Mouse (Mus musculus): ENCODE data around the gene Ap1s1. TPM values are rescaled to one million over a fixed set of nuclear protein-coding genes. Genes with fewer than 3 reads are reported as not detected.

The Ap1s1 gene
- polyA plus RNA-seq (2015; fragmentation: Nextera tagmentation; extraction: Ambion mirVana) = 140 and 147 TPM in 2 replicates

- Histone ChIP-seq H3K9ac (peak within 1 kb of the TSS; percentile 88), H3K4me3 (peak within 1 kb of the TSS; percentile 66), H3K27ac (replicated peaks) (peak within 1 kb of the TSS; percentile 64), H3K4me2 (peak within 1 kb of the TSS; percentile 88), H3K9me3 (no peaks in the 10 kb centered on the region), H3K4me1 (peaks cover 14% of the 10 kb centered on the region), H3K36me3 (peaks cover 25% of the 10 kb centered on the region), H3K27me3 (replicated peaks) (0 out of 2 replicates have a peak, but pooled peaks cover 5% of the 10 kb centered on the region)
- WGBS = under 1% methylated on average over 48 of the region's 48 CpGs
- ATAC-seq (ENCODE audit: extremely low read depth, insufficient number of reproducible peaks, low FRiP score, low TSS enrichment) = peak; percentile 79; the same call in 1 of the 2 replicates
These were observed at the start of gene Ap1s1 for GRCm38 (mm10) chr5:137045402-137046323. Gene Ap1s1, minus strand, starts transcription at chr5:137046135.

GRCm38 (mm10) chr5:137095135-137095534 is 49.2 kb upstream of the Ap1s1 start:
- no peaks in the 10 kb centered on the region for H3K27me3 ChIP-seq (replicated peaks)
- no peak overlapping the region for H3K4me2 ChIP-seq
- H3K9me3 ChIP-seq = no peaks in the 10 kb centered on the region
- H3K36me3 ChIP-seq = no peaks in the 10 kb centered on the region
- ATAC-seq (ENCODE audit: extremely low read depth, insufficient number of reproducible peaks, low FRiP score, low TSS enrichment) = no peak
- peaks cover 9% of the 10 kb centered on the region for H3K4me1 ChIP-seq
- no peak overlapping the region for H3K27ac ChIP-seq (replicated peaks)
- 79% methylated on average over 10 of the region's 10 CpGs for WGBS
- H3K9ac ChIP-seq = no peak overlapping the region
- H3K4me3 ChIP-seq = no peak overlapping the region

GRCm38 (mm10) chr5:137093720-137094119 is 47.8 kb upstream of the Ap1s1 start:
- no peak for ATAC-seq (ENCODE audit: extremely low read depth, insufficient number of reproducible peaks, low FRiP score, low TSS enrichment)
- Histone ChIP-seq H3K9ac (no peak overlapping the region), H3K4me2 (no peak overlapping the region), H3K4me1 (peaks cover 13% of the 10 kb centered on the region), H3K4me3 (no peak overlapping the region), H3K9me3 (no peaks in the 10 kb centered on the region), H3K36me3 (no peaks in the 10 kb centered on the region), H3K27me3 (replicated peaks) (no peaks in the 10 kb centered on the region), H3K27ac (replicated peaks) (no peak overlapping the region)
- WGBS = 62% methylated on average over 9 of the region's 9 CpGs

GRCm38 (mm10) chr5:137091560-137091959 is 45.6 kb upstream of the Ap1s1 start:
- Histone ChIP-seq H3K4me1 (peaks cover 13% of the 10 kb centered on the region), H3K27me3 (replicated peaks) (no peaks in the 10 kb centered on the region), H3K9ac (peak overlapping the region; percentile 28; the same call in 1 of the 2 replicates), H3K4me3 (no peak overlapping the region), H3K36me3 (no peaks in the 10 kb centered on the region), H3K9me3 (no peaks in the 10 kb centered on the region), H3K27ac (replicated peaks) (no peak overlapping the region), H3K4me2 (no peak overlapping the region)
- ATAC-seq (ENCODE audit: extremely low read depth, insufficient number of reproducible peaks, low FRiP score, low TSS enrichment) = no peak
- WGBS = 53% methylated on average over 6 of the region's 6 CpGs

- ATAC-seq (ENCODE audit: extremely low read depth, insufficient number of reproducible peaks, low FRiP score, low TSS enrichment) = no peak
- 63% methylated on average over 10 of the region's 10 CpGs for WGBS
- H3K36me3 ChIP-seq = no peaks in the 10 kb centered on the region
These were observed 44.9 kb upstream of the Ap1s1 start for GRCm38 (mm10) chr5:137090870-137091269.

GRCm38 (mm10) chr5:137087410-137087809 is 41.5 kb upstream of the Ap1s1 start:
- Histone ChIP-seq H3K9ac (no peak overlapping the region), H3K4me2 (no peak overlapping the region)

More at GRCm38 (mm10) chr5:137090870-137091269, 44.9 kb upstream of the Ap1s1 start:
- Histone ChIP-seq H3K4me3 (no peak overlapping the region), H3K9me3 (no peaks in the 10 kb centered on the region), H3K4me2 (no peak overlapping the region), H3K9ac (no peak overlapping the region), H3K4me1 (peaks cover 13% of the 10 kb centered on the region), H3K27me3 (replicated peaks) (no peaks in the 10 kb centered on the region), H3K27ac (replicated peaks) (no peak overlapping the region)

GRCm38 (mm10) chr5:137085731-137086130 is 39.8 kb upstream of the Ap1s1 start:
- Histone ChIP-seq H3K27me3 (replicated peaks) (no peaks in the 10 kb centered on the region), H3K4me1 (0 out of 2 replicates have a peak, but pooled peaks cover 7% of the 10 kb centered on the region), H3K4me2 (no peak overlapping the region), H3K36me3 (no peaks in the 10 kb centered on the region), H3K9me3 (no peaks in the 10 kb centered on the region), H3K27ac (replicated peaks) (no peak overlapping the region), H3K9ac (no peak overlapping the region), H3K4me3 (no peak overlapping the region)
- ATAC-seq (ENCODE audit: extremely low read depth, insufficient number of reproducible peaks, low FRiP score, low TSS enrichment) = no peak
- 78% methylated on average over 3 of the region's 3 CpGs for WGBS

More at GRCm38 (mm10) chr5:137087410-137087809, 41.5 kb upstream of the Ap1s1 start:
- Histone ChIP-seq H3K36me3 (no peaks in the 10 kb centered on the region), H3K27me3 (replicated peaks) (no peaks in the 10 kb centered on the region), H3K27ac (replicated peaks) (0 out of 2 replicates have a peak overlapping the region, but pooled peaks have one; percentile 5), H3K4me3 (no peak overlapping the region), H3K4me1 (peaks cover 10% of the 10 kb centered on the region), H3K9me3 (no peaks in the 10 kb centered on the region)
- ATAC-seq (ENCODE audit: extremely low read depth, insufficient number of reproducible peaks, low FRiP score, low TSS enrichment) = no peak
- WGBS = 73% methylated on average over 8 of the region's 8 CpGs

GRCm38 (mm10) chr5:137085021-137085420 is 39.1 kb upstream of the Ap1s1 start:
- H3K4me1 ChIP-seq = peaks cover 9% of the 10 kb centered on the region
- no peak overlapping the region for H3K4me2 ChIP-seq
- H3K36me3 ChIP-seq = no peaks in the 10 kb centered on the region
- ATAC-seq (ENCODE audit: extremely low read depth, insufficient number of reproducible peaks, low FRiP score, low TSS enrichment) = no peak
- no peak overlapping the region for H3K9ac ChIP-seq
- no peaks in the 10 kb centered on the region for H3K9me3 ChIP-seq
- no peaks in the 10 kb centered on the region for H3K27me3 ChIP-seq (replicated peaks)
- H3K27ac ChIP-seq (replicated peaks) = no peak overlapping the region
- H3K4me3 ChIP-seq = no peak overlapping the region
- 63% methylated on average over 6 of the region's 6 CpGs for WGBS

GRCm38 (mm10) chr5:137083051-137083450 is 37.1 kb upstream of the Ap1s1 start:
- no peaks in the 10 kb centered on the region for H3K36me3 ChIP-seq
- no peak overlapping the region for H3K27ac ChIP-seq (replicated peaks)
- peaks cover 26% of the 10 kb centered on the region for H3K4me1 ChIP-seq
- no peaks in the 10 kb centered on the region for H3K27me3 ChIP-seq (replicated peaks)
- no peak overlapping the region for H3K9ac ChIP-seq
- ATAC-seq (ENCODE audit: extremely low read depth, insufficient number of reproducible peaks, low FRiP score, low TSS enrichment) = no peak
- no peak overlapping the region for H3K4me3 ChIP-seq
- no peaks in the 10 kb centered on the region for H3K9me3 ChIP-seq
- no peak overlapping the region for H3K4me2 ChIP-seq
- WGBS = 75% methylated on average over 4 of the region's 4 CpGs

- Histone ChIP-seq H3K36me3 (no peaks in the 10 kb centered on the region), H3K4me1 (peaks cover 54% of the 10 kb centered on the region), H3K4me3 (no peak overlapping the region), H3K9ac (no peak overlapping the region), H3K9me3 (no peaks in the 10 kb centered on the region), H3K27ac (replicated peaks) (peak overlapping the region; percentile 94), H3K27me3 (replicated peaks) (no peaks in the 10 kb centered on the region), H3K4me2 (no peak overlapping the region)
- 39% methylated on average over 5 of the region's 5 CpGs for WGBS
- ATAC-seq (ENCODE audit: extremely low read depth, insufficient number of reproducible peaks, low FRiP score, low TSS enrichment) = no peak
These were observed 33.9 kb upstream of the Ap1s1 start for GRCm38 (mm10) chr5:137079849-137080248.

- H3K4me1 ChIP-seq = peaks cover 61% of the 10 kb centered on the region
- no peak overlapping the region for H3K4me2 ChIP-seq
- H3K4me3 ChIP-seq = no peak overlapping the region
- no peaks in the 10 kb centered on the region for H3K36me3 ChIP-seq
- no peak overlapping the region for H3K9ac ChIP-seq
- peak overlapping the region; percentile 94 for H3K27ac ChIP-seq (replicated peaks)
- H3K9me3 ChIP-seq = no peaks in the 10 kb centered on the region
- no peaks in the 10 kb centered on the region for H3K27me3 ChIP-seq (replicated peaks)
- no peak for ATAC-seq (ENCODE audit: extremely low read depth, insufficient number of reproducible peaks, low FRiP score, low TSS enrichment)
- WGBS = 11% methylated on average over 6 of the region's 6 CpGs
These were observed 32.7 kb upstream of the Ap1s1 start for GRCm38 (mm10) chr5:137078616-137079015.
